Mouse (Mus musculus) stomach, postnatal 0 days (tissue): ENCODE results near the gene Ldlrad3. TPM values are rescaled to one million over a fixed set of nuclear protein-coding genes. Genes with fewer than 3 reads are reported as not detected.

Experiments used
- ATAC-seq: fragments of 200-750 bp; cut with Nextera tagmentation; 2 replicates; pipeline ENCODE4 v1.8.0; 2017; ENCODE audit not compliant: low FRiP score, low TSS enrichment
- DNase-seq: peaks from one replicate; pipeline ENCODE4 v3.0.0-alpha.2; 2016; ENCODE audit warnings: low spot score
- H3K27ac ChIP-seq: fragments of 300-500 bp; sonication (generic); replicated peaks from 2 replicates; pipeline ENCODE4 v1.5.1; 2014; ENCODE audit warnings: mild to moderate bottlenecking, control low read depth
- H3K27me3 ChIP-seq: fragments of 300-500 bp; sonication (generic); 2 replicates; pipeline ENCODE4 v1.6.1; 2014; ENCODE audit warnings: low read length; ENCODE audit not compliant: control insufficient read depth, insufficient read depth
- H3K36me3 ChIP-seq: fragments of 300-500 bp; sonication (generic); 2 replicates; pipeline ENCODE4 v1.6.1; 2014; ENCODE audit warnings: low read length, mixed read lengths; ENCODE audit not compliant: control insufficient read depth, insufficient read depth
- H3K4me1 ChIP-seq: fragments of 300-500 bp; sonication (generic); replicated peaks from 2 replicates; pipeline ENCODE4 v1.6.1; 2014; ENCODE audit warnings: antibody characterized with exemption; ENCODE audit not compliant: control insufficient read depth, insufficient read depth
- H3K4me2 ChIP-seq: fragments of 300-500 bp; sonication (generic); replicated peaks from 2 replicates; pipeline ENCODE4 v1.6.1; 2014; ENCODE audit warnings: low read depth, mild to moderate bottlenecking, control low read depth, moderate library complexity
- H3K4me3 ChIP-seq: fragments of 300-500 bp; sonication (generic); 2 replicates; pipeline ENCODE4 v1.5.1; 2014; ENCODE audit warnings: low read depth, low read length, control low read depth
- H3K9ac ChIP-seq: fragments of 300-500 bp; sonication (generic); 2 replicates; pipeline ENCODE4 v1.6.1; 2014; ENCODE audit warnings: mild to moderate bottlenecking, low read length, control low read depth, mixed read lengths
- H3K9me3 ChIP-seq: fragments of 300-500 bp; sonication (generic); 2 replicates; pipeline ENCODE4 v1.6.1; 2016; ENCODE audit warnings: low read length; ENCODE audit not compliant: control insufficient read depth
- CTCF ChIP-seq: IDR thresholded peaks from 2 replicates; pipeline ENCODE4 v1.5.1; 2016; ENCODE audit warnings: antibody characterized with exemption, low read depth, mild to moderate bottlenecking, moderate library complexity
- EP300 ChIP-seq: optimal IDR thresholded peaks from 2 replicates; pipeline ENCODE3; 2016; ENCODE audit warnings: antibody characterized with exemption
- WGBS: fragments of 180-500 bp; shearing (Covaris S2); extraction: QIAGEN DNeasy Blood & Tissue Kit; methylation state at CpG from one replicate; pipeline ENCODE4 v1.1.7; 2014; 5-methylcytosine and 5-hydroxymethylcytosine counted together
- polyA plus RNA-seq: library from polyadenylated mRNA; unstranded; fragments of >200 nt; fragmentation: Nextera tagmentation; extraction: Ambion mirVana; gene quantifications from 2 replicates; pipeline ENCODE4 v1.2.1, GENCODE M21; 2015

The Ldlrad3 gene
- polyA plus RNA-seq, 1 experiment from 2014 or later: 20.5 TPM

- TF ChIP-seq CTCF: no peak
- no peak for TF ChIP-seq EP300
- no peak overlapping the region for H3K27ac ChIP-seq
- no peaks in the 10 kb centered on the region for H3K27me3 ChIP-seq
- H3K4me1 ChIP-seq: no peaks in the 10 kb centered on the region
- DNase-seq (no peak), ATAC-seq (no peak)
- H3K9me3 ChIP-seq: no peaks in the 10 kb centered on the region
- H3K4me2 ChIP-seq: no peak overlapping the region
- WGBS: 50% methylated on average over 7 of the region's 7 CpGs
- no peak overlapping the region for H3K9ac ChIP-seq
- peaks cover 3% of the 10 kb centered on the region; the same call in 1 of the 2 replicates for H3K36me3 ChIP-seq
- H3K4me3 ChIP-seq: no peak overlapping the region
These were observed 235.3 kb downstream of the Ldlrad3 start for GRCm38 (mm10) chr2:101950716-101951520.

GRCm38 (mm10) chr2:101935006-101935405, 251.2 kb downstream of the Ldlrad3 start:
- WGBS: 79% methylated on average over 1 of the region's 1 CpGs
- no peaks in the 10 kb centered on the region for H3K4me1 ChIP-seq
- TF ChIP-seq CTCF (no peak), EP300 (no peak)
- no peak overlapping the region for H3K27ac ChIP-seq
- H3K27me3 ChIP-seq: no peaks in the 10 kb centered on the region
- H3K9me3 ChIP-seq: no peaks in the 10 kb centered on the region
- no peak for DNase-seq
- no peaks in the 10 kb centered on the region for H3K36me3 ChIP-seq
- no peak overlapping the region for H3K4me3 ChIP-seq
- no peak for ATAC-seq
- no peak overlapping the region for H3K4me2 ChIP-seq
- H3K9ac ChIP-seq: no peak overlapping the region

- no peaks in the 10 kb centered on the region for H3K4me1 ChIP-seq
- H3K4me3 ChIP-seq: no peak overlapping the region
- no peaks in the 10 kb centered on the region for H3K9me3 ChIP-seq
- H3K4me2 ChIP-seq: no peak overlapping the region
- TF ChIP-seq EP300 (no peak), CTCF (no peak)
- H3K36me3 ChIP-seq: no peaks in the 10 kb centered on the region
- no peak overlapping the region for H3K9ac ChIP-seq
- H3K27ac ChIP-seq: no peak overlapping the region
- no peak for DNase-seq
- no peaks in the 10 kb centered on the region for H3K27me3 ChIP-seq
- 75% methylated on average over 3 of the region's 3 CpGs for WGBS
- ATAC-seq: no peak
These were observed 252.9 kb downstream of the Ldlrad3 start for GRCm38 (mm10) chr2:101933301-101933700.

GRCm38 (mm10) chr2:101932169-101932936, 253.8 kb downstream of the Ldlrad3 start:
- Histone ChIP-seq H3K27ac (no peak overlapping the region), H3K9ac (no peak overlapping the region), H3K9me3 (no peaks in the 10 kb centered on the region), H3K36me3 (no peaks in the 10 kb centered on the region), H3K4me3 (no peak overlapping the region), H3K4me2 (no peak overlapping the region), H3K27me3 (no peaks in the 10 kb centered on the region), H3K4me1 (no peaks in the 10 kb centered on the region)
- peak; percentile 66 for ATAC-seq
- TF ChIP-seq EP300 (no peak), CTCF (no peak)
- WGBS: 69% methylated on average over 14 of the region's 14 CpGs
- peak; percentile 50 for DNase-seq

GRCm38 (mm10) chr2:101925591-101926188, 260.5 kb downstream of the Ldlrad3 start:
- TF ChIP-seq EP300: no peak
- no peak for TF ChIP-seq CTCF
- Histone ChIP-seq H3K4me1 (no peaks in the 10 kb centered on the region), H3K27me3 (no peaks in the 10 kb centered on the region), H3K9ac (no peak overlapping the region), H3K9me3 (no peaks in the 10 kb centered on the region), H3K36me3 (no peaks in the 10 kb centered on the region), H3K27ac (no peak overlapping the region), H3K4me3 (no peak overlapping the region), H3K4me2 (no peak overlapping the region)
- ATAC-seq (no peak), DNase-seq (no peak)
- WGBS: 87% methylated on average over 12 of the region's 12 CpGs
